Mouse (Mus musculus) megakaryocyte, embryonic 14.5 days (primary cell): ENCODE results near the gene H2-K1.
"Not testable (repeated sequence)": the region's sequence is repeated elsewhere in the genome, so short reads cannot be mapped to it uniquely, and the experiment has no call there.

Experiments used
- FLI1 ChIP-seq: IDR thresholded peaks from 2 replicates; pipeline ENCODE4 v1.6.1; 2012; ENCODE audit warnings: low read length, inconsistent platforms, mixed read lengths
- GATA1 ChIP-seq: IDR thresholded peaks from 3 replicates; pipeline ENCODE4 v1.6.1; 2012; ENCODE audit warnings: mixed read lengths, low read length, inconsistent platforms, borderline replicate concordance

DNA sequence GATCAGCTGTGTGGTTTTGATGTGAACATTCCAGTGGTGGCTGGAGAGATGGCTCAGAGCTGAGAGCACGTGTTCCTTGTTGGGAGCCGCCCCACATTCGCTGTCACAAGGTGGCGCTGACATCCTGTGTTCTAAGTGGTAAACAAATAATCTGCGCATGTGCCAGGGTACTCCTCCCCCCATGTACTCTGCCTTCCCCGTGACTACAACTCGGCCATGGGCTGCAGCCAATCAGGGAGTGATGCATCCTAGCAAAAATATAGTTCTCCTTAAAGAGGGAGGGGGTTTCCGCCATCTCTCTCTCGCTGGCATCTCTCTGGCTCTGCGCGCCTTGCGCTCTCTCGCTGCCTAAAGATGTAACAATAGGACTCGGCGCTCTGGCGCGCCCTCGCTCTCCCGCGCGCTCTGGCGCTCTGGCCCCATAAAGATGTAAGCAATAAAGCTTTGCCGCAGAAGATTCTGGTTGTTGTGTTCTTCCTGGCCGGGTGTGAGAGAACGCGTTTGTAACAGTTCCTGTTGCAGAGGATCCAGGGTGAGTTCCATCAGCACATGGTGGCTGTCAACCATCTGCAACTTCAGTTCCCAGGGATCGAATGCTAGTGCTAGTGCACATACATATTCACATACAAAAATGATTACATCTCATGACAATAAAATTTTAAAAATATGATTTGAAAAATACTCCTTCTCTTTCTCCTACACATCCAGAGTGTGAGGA, 18.8 kb downstream of the H2-K1 start:
- not testable (repeated sequence) for TF ChIP-seq GATA1, FLI1
